Mouse (Mus musculus): ENCODE results near the gene Zfp799. TPM values are rescaled to one million over a fixed set of nuclear protein-coding genes. Genes with fewer than 3 reads are reported as not detected.
"Not testable (repeated sequence)": the region's sequence is repeated elsewhere in the genome, so short reads cannot be mapped to it uniquely, and the experiment has no call there.

Gene Zfp799
- polyA plus RNA-seq (2011; ENCODE audit: insufficient read depth, insufficient read length, low replicate concordance, missing spikeins) = 0.49 and 5.1 TPM in 2 replicates

- WGBS = 2% methylated on average over 35 of the region's 35 CpGs
- Histone ChIP-seq H3K27ac (ENCODE audit: control insufficient read depth, insufficient read depth, low read depth, low read length, poor library complexity) (no peak within 1 kb of the TSS), H3K4me1 (ENCODE audit: control insufficient read depth, insufficient read depth, low read length) (no peaks in the 10 kb centered on the region; the same call in 1 of the 2 replicates), H3K4me3 (replicated peaks; ENCODE audit: control insufficient read depth, low read depth, low read length) (peak within 1 kb of the TSS; percentile 92)
- TF ChIP-seq POLR2A (IDR thresholded peaks at IDR 0.05; ENCODE audit: borderline replicate concordance, control insufficient read depth, low read depth, low read length) = no peak; the same call in 1 of the 2 replicates
- TF ChIP-seq CTCF (IDR thresholded peaks at IDR 0.05; ENCODE audit: control insufficient read depth, insufficient read depth, low read length) = no peak
These were observed at the start of gene Zfp799 for GRCm38 (mm10) chr17:32829540-32830417. TSS of gene Zfp799 (minus strand) at chr17:32830261.

- Histone ChIP-seq H3K27ac (ENCODE audit: control insufficient read depth, insufficient read depth, low read depth, low read length, poor library complexity) (no peak overlapping the region), H3K4me1 (ENCODE audit: control insufficient read depth, insufficient read depth, low read length) (no peaks in the 10 kb centered on the region), H3K4me3 (replicated peaks; ENCODE audit: control insufficient read depth, low read depth, low read length) (no peak overlapping the region)
- 91% methylated on average over 11 of the region's 11 CpGs for WGBS
- TF ChIP-seq POLR2A (IDR thresholded peaks at IDR 0.05; ENCODE audit: borderline replicate concordance, control insufficient read depth, low read depth, low read length) (no peak), CTCF (IDR thresholded peaks at IDR 0.05; ENCODE audit: control insufficient read depth, insufficient read depth, low read length) (no peak)
These were observed 48.7 kb upstream of the Zfp799 start for GRCm38 (mm10) chr17:32878773-32879172.

GRCm38 (mm10) chr17:32877471-32878171 is 47.6 kb upstream of the Zfp799 start:
- 19% methylated on average over 22 of the region's 22 CpGs for WGBS
- Histone ChIP-seq H3K27ac (ENCODE audit: control insufficient read depth, insufficient read depth, low read depth, low read length, poor library complexity) (no peak overlapping the region), H3K4me1 (ENCODE audit: control insufficient read depth, insufficient read depth, low read length) (no peaks in the 10 kb centered on the region), H3K4me3 (replicated peaks; ENCODE audit: control insufficient read depth, low read depth, low read length) (no peak overlapping the region)
- TF ChIP-seq CTCF (IDR thresholded peaks at IDR 0.05; ENCODE audit: control insufficient read depth, insufficient read depth, low read length) (no peak), POLR2A (IDR thresholded peaks at IDR 0.05; ENCODE audit: borderline replicate concordance, control insufficient read depth, low read depth, low read length) (no peak)

- Histone ChIP-seq H3K27ac (ENCODE audit: control insufficient read depth, insufficient read depth, low read depth, low read length, poor library complexity) (no peak overlapping the region), H3K4me1 (ENCODE audit: control insufficient read depth, insufficient read depth, low read length) (no peaks in the 10 kb centered on the region), H3K4me3 (replicated peaks; ENCODE audit: control insufficient read depth, low read depth, low read length) (no peak overlapping the region)
- 65% methylated on average over 5 of the region's 5 CpGs for WGBS
- TF ChIP-seq POLR2A (IDR thresholded peaks at IDR 0.05; ENCODE audit: borderline replicate concordance, control insufficient read depth, low read depth, low read length) = no peak
These were observed 42.6 kb upstream of the Zfp799 start for GRCm38 (mm10) chr17:32872696-32873095.

GRCm38 (mm10) chr17:32872091-32872490 is 42.0 kb upstream of the Zfp799 start:
- H3K4me3 ChIP-seq (replicated peaks; ENCODE audit: control insufficient read depth, low read depth, low read length) = no peak overlapping the region
- 73% methylated on average over 4 of the region's 4 CpGs for WGBS

GRCm38 (mm10) chr17:32871483-32871882 is 41.4 kb upstream of the Zfp799 start:
- no peak for TF ChIP-seq POLR2A (IDR thresholded peaks at IDR 0.05; ENCODE audit: borderline replicate concordance, control insufficient read depth, low read depth, low read length)
- no peak for TF ChIP-seq CTCF (IDR thresholded peaks at IDR 0.05; ENCODE audit: control insufficient read depth, insufficient read depth, low read length)
- Histone ChIP-seq H3K4me1 (ENCODE audit: control insufficient read depth, insufficient read depth, low read length) (no peaks in the 10 kb centered on the region), H3K4me3 (replicated peaks; ENCODE audit: control insufficient read depth, low read depth, low read length) (no peak overlapping the region), H3K27ac (ENCODE audit: control insufficient read depth, insufficient read depth, low read depth, low read length, poor library complexity) (no peak overlapping the region)
- 86% methylated on average over 1 of the region's 1 CpGs for WGBS

More at GRCm38 (mm10) chr17:32872091-32872490, 42.0 kb upstream of the Zfp799 start:
- no peaks in the 10 kb centered on the region for H3K4me1 ChIP-seq (ENCODE audit: control insufficient read depth, insufficient read depth, low read length)
- TF ChIP-seq POLR2A (IDR thresholded peaks at IDR 0.05; ENCODE audit: borderline replicate concordance, control insufficient read depth, low read depth, low read length) (no peak), CTCF (IDR thresholded peaks at IDR 0.05; ENCODE audit: control insufficient read depth, insufficient read depth, low read length) (no peak)
- H3K27ac ChIP-seq (ENCODE audit: control insufficient read depth, insufficient read depth, low read depth, low read length, poor library complexity) = no peak overlapping the region

- H3K4me3 ChIP-seq (replicated peaks; ENCODE audit: control insufficient read depth, low read depth, low read length); H3K4me1 ChIP-seq (ENCODE audit: control insufficient read depth, insufficient read depth, low read length); H3K27ac ChIP-seq (ENCODE audit: control insufficient read depth, insufficient read depth, low read depth, low read length, poor library complexity): not testable (repeated sequence)
- WGBS = 53% methylated on average over 5 of the region's 7 CpGs
These were observed 37.2 kb upstream of the Zfp799 start for GRCm38 (mm10) chr17:32867266-32867665.

GRCm38 (mm10) chr17:32856713-32857112 is 26.7 kb upstream of the Zfp799 start:
- H3K4me3 ChIP-seq (replicated peaks; ENCODE audit: control insufficient read depth, low read depth, low read length); H3K4me1 ChIP-seq (ENCODE audit: control insufficient read depth, insufficient read depth, low read length); H3K27ac ChIP-seq (ENCODE audit: control insufficient read depth, insufficient read depth, low read depth, low read length, poor library complexity): not testable (repeated sequence)
- WGBS = 49% methylated on average over 4 of the region's 6 CpGs
